Mouse (Mus musculus): ENCODE data around the gene Nradd.
A peak's percentile ranks its signal among the peaks of the same experiment; 100 is the strongest.

GRCm38 (mm10) chr9:110620180-110620579 lies 4.1 kb downstream of the Nradd start:
- TF ChIP-seq POLR2A (IDR thresholded peaks at IDR 0.05; ENCODE audit: low read depth, low read length) (no peak), CTCF (IDR thresholded peaks at IDR 0.05; ENCODE audit: extremely low read depth, insufficient read depth, insufficient read length, insufficient replicate concordance) (peak; percentile 19; the same call in 1 of the 2 replicates)
